Mouse (Mus musculus) T-cell, adult 66 days (primary cell): ENCODE data around the gene Mat2b. TPM values are rescaled to one million over a fixed set of nuclear protein-coding genes. Genes with fewer than 3 reads are reported as not detected.

Source experiments
- total RNA-seq, 2 experiments: library from RNA; stranded (reverse); gene quantifications; 3 replicates in 1 of 2; 4 replicates in 1 of 2; pipeline ENCODE4 v1.2.4; 2023

Mat2b gene
- total RNA-seq = 100 to 1,000 TPM; 136 to 149 TPM

DNA sequence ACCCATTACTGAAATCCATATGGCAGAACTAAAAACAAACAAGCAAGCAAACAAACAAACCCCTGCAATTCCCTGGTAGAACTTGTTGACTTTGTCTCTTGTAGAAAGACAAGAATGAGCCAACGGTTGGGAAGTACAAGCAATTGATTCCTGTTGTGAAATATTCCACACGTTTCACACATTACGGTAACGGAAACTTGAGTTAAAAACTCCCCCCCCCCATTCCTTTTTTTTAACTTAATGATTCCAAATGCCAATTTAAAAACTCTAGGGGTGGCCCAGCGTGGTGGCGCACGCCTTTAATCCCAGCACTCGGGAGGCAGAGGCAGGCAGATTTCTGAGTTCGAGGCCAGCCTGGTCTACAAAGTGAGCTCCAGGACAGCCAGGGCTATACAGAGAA, at the start of gene Mat2b:
Gene Mat2b (minus strand): TSS at position 101 of the 400 bp plus-strand sequence.

DNA sequence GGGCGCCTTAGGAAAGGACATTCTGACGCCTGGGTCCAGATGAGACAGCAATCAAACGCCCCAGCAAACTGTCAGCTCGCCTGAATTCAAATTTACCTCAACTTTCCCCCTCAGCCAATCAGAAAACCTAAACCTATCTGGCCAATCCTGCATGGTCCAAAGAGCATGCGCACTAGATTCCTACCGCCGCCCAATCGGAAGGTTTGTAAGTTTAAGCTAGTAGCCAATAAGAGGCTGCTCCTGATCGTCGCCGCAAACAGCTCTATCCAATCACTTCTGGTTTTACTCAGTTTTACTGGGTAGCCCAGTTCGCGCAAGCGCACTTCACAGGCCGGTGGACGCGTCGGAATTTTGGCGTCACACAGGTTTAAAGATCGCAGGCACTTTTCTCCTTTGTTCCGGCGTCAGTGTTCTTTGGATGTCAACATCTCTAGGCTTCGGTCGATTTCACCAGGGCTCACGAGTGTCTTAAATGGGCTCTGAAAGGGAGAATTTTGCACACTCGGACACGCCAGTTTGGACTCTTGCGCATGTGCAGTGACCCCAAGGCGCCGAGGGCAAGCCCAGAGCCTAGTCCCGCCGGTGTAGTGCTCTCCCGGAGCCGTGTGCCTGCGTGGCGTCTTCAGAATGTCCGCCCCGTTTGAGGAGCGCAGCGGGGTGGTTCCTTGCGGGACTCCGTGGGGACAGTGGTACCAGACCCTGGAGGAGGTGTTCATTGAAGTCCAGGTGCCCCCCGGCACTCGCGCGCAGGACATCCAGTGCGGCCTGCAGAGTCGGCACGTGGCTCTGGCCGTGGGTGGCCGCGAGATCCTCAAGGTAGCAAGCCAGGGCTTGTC, 38.6 kb upstream of the Mat2b start, which contains the start of the genes Hmmr and Nudcd2:
Gene Hmmr (minus strand): TSS at position 84 of the 836 bp plus-strand sequence.
Gene Nudcd2 (plus strand): TSS at position 329 of the 836 bp plus-strand sequence.

Other genes starting within 250 kb of the Mat2b start
- gene Hmmr, start 38.2 kb upstream of the Mat2b start, total RNA-seq = 1 to 10 TPM; 1.1 to 2.5 TPM
- 10 to 100 TPM; 16.3 to 22.5 TPM for gene Nudcd2, start 38.5 kb upstream of the Mat2b start, total RNA-seq
- gene Ccng1, start 60.1 kb upstream of the Mat2b start, total RNA-seq = 10 to 100 TPM; 43.1 to 47.4 TPM